Mouse (Mus musculus) heart, adult 2 months (tissue): ENCODE results near the gene Tubd1. TPM values are rescaled to one million over a fixed set of nuclear protein-coding genes. Genes with fewer than 3 reads are reported as not detected.

Experiments used
- DNase-seq, 2 experiments: peaks; one replicate each; pipeline ENCODE4 v3.0.0; 2021
- H3K27ac ChIP-seq: fragments of 200-600 bp; 2 replicates; pipeline ENCODE4 v1.8.1; 2022
- H3K27me3 ChIP-seq: fragments of 200-500 bp; 2 replicates; pipeline ENCODE4 v1.6.1; 2012; ENCODE audit warnings: mild to moderate bottlenecking, low read length, inconsistent platforms, mixed read lengths; ENCODE audit not compliant: control insufficient read depth, insufficient read depth
- H3K36me3 ChIP-seq: fragments of 200-500 bp; 2 replicates; pipeline ENCODE4 v1.6.1; 2012; ENCODE audit warnings: low read length, inconsistent platforms; ENCODE audit not compliant: control insufficient read depth, insufficient read depth
- H3K4me1 ChIP-seq: fragments of 200-500 bp; 2 replicates; pipeline ENCODE4 v1.6.1; 2011; ENCODE audit warnings: low read length; ENCODE audit not compliant: control insufficient read depth, insufficient read depth
- H3K4me3 ChIP-seq: fragments of 200-600 bp; 2 replicates; pipeline ENCODE4 v1.8.1; 2022
- H3K79me2 ChIP-seq: fragments of 200-500 bp; replicated peaks from 2 replicates; pipeline ENCODE4 v1.6.1; 2012; ENCODE audit warnings: mild to moderate bottlenecking, inconsistent platforms, low read length, moderate library complexity, mixed read lengths; ENCODE audit not compliant: control insufficient read depth, insufficient read depth
- H3K9ac ChIP-seq: fragments of 200-500 bp; 2 replicates; pipeline ENCODE4 v1.6.1; 2012; ENCODE audit warnings: low read depth, mild to moderate bottlenecking, control low read depth, inconsistent platforms, low read length, mixed read lengths
- CTCF ChIP-seq: fragments of 200-600 bp; IDR thresholded peaks from 2 replicates; pipeline ENCODE4 v1.8.1; 2022; ENCODE audit warnings: antibody characterized with exemption, mild to moderate bottlenecking, moderate library complexity
- EP300 ChIP-seq: fragments of 200-500 bp; IDR thresholded peaks from 2 replicates; pipeline ENCODE4 v1.6.1; 2011; ENCODE audit warnings: low read depth, low read length, control low read depth; ENCODE audit not compliant: insufficient read depth
- POLR2A ChIP-seq: fragments of 200-500 bp; IDR thresholded peaks from 2 replicates; pipeline ENCODE4 v1.6.1; 2011; ENCODE audit warnings: mild to moderate bottlenecking, low read depth, low read length, control low read depth; ENCODE audit not compliant: insufficient read depth
- WGBS: fragments of 180-500 bp; shearing (Covaris S2); methylation state at CpG from one replicate; pipeline ENCODE4 v1.1.7; 2018; 5-methylcytosine and 5-hydroxymethylcytosine counted together
- intact Hi-C: fragments of 180-260 bp; cut with DNase I; formaldehyde crosslinking; loops from one replicate; pipeline ENCODE4 v1.15.1; 2025
- polyA plus RNA-seq: library from polyadenylated mRNA; depleted of rRNA; stranded (reverse); fragments of >200 nt; gene quantifications from 2 replicates; pipeline ENCODE4 v1.2.3, GENCODE M21; 2012
- total RNA-seq, 2 experiments: library from RNA; stranded (reverse); gene quantifications; 2 replicates each; pipeline ENCODE4 v1.2.3; 2021

Tubd1 gene
- total and polyA plus RNA-seq, 3 experiments, result 4.7 to 6.2 (median 5.7) TPM

- WGBS, result 22% methylated on average over 3 of the region's 3 CpGs
- TF ChIP-seq CTCF, result no peak
- no peak for TF ChIP-seq EP300
- no peak for TF ChIP-seq POLR2A
- peak overlapping the region; percentile 13 for H3K27ac ChIP-seq
- H3K36me3 ChIP-seq, result peaks cover 5% of the 10 kb centered on the region
- H3K4me1 ChIP-seq, result peaks cover 3% of the 10 kb centered on the region; the same call in 1 of the 2 replicates
- H3K27me3 ChIP-seq, result no peaks in the 10 kb centered on the region
- intact Hi-C loops, result no loop called here
- H3K4me3 ChIP-seq, result no peak overlapping the region
- peak in 1 of 2 experiments; percentile 10 for DNase-seq
- H3K9ac ChIP-seq, result no peak overlapping the region
- no peaks in the 10 kb centered on the region for H3K79me2 ChIP-seq
Observed at GRCm38 (mm10) chr11:86592993-86593392, 48.2 kb downstream of the Tubd1 start.

- Histone ChIP-seq H3K27me3 (no peaks in the 10 kb centered on the region), H3K4me1 (peaks cover 3% of the 10 kb centered on the region; the same call in 1 of the 2 replicates), H3K79me2 (no peaks in the 10 kb centered on the region), H3K27ac (peak overlapping the region; percentile 13), H3K4me3 (no peak overlapping the region), H3K36me3 (peaks cover 5% of the 10 kb centered on the region), H3K9ac (no peak overlapping the region)
- no peak for TF ChIP-seq CTCF
- no peak for TF ChIP-seq EP300
- TF ChIP-seq POLR2A, result no peak
- DNase-seq, result no peak
- intact Hi-C loops, result no loop called here
- 77% methylated on average over 5 of the region's 5 CpGs for WGBS
Observed at GRCm38 (mm10) chr11:86593443-86593842, 48.7 kb downstream of the Tubd1 start.

GRCm38 (mm10) chr11:86594188-86594876, 49.5 kb downstream of the Tubd1 start:
- Histone ChIP-seq H3K27ac (no peak overlapping the region), H3K79me2 (no peaks in the 10 kb centered on the region), H3K9ac (no peak overlapping the region), H3K4me1 (peaks cover 3% of the 10 kb centered on the region; the same call in 1 of the 2 replicates), H3K36me3 (peaks cover 5% of the 10 kb centered on the region), H3K4me3 (no peak overlapping the region), H3K27me3 (no peaks in the 10 kb centered on the region)
- intact Hi-C loops, result no loop called here
- TF ChIP-seq CTCF (no peak), EP300 (no peak), POLR2A (no peak)
- no peak for DNase-seq
- 78% methylated on average over 6 of the region's 6 CpGs for WGBS

GRCm38 (mm10) chr11:86595366-86595765, 50.6 kb downstream of the Tubd1 start:
- no peak overlapping the region for H3K9ac ChIP-seq
- H3K4me1 ChIP-seq, result peaks cover 3% of the 10 kb centered on the region; the same call in 1 of the 2 replicates
- no peak for TF ChIP-seq CTCF
- no peak for TF ChIP-seq EP300
- no peak for TF ChIP-seq POLR2A
- no peak for DNase-seq
- no peak overlapping the region for H3K27ac ChIP-seq
- 97% methylated on average over 6 of the region's 6 CpGs for WGBS
- no peak overlapping the region for H3K4me3 ChIP-seq
- H3K36me3 ChIP-seq, result peaks cover 5% of the 10 kb centered on the region
- H3K79me2 ChIP-seq, result no peaks in the 10 kb centered on the region
- H3K27me3 ChIP-seq, result no peaks in the 10 kb centered on the region
- intact Hi-C loops, result no loop called here

GRCm38 (mm10) chr11:86596187-86596960, 51.6 kb downstream of the Tubd1 start:
- 79% methylated on average over 7 of the region's 7 CpGs for WGBS
- Histone ChIP-seq H3K27ac (no peak overlapping the region), H3K4me3 (no peak overlapping the region), H3K36me3 (peaks cover 5% of the 10 kb centered on the region), H3K4me1 (peaks cover 3% of the 10 kb centered on the region; the same call in 1 of the 2 replicates), H3K27me3 (no peaks in the 10 kb centered on the region), H3K9ac (no peak overlapping the region), H3K79me2 (no peaks in the 10 kb centered on the region)
- no peak for DNase-seq
- intact Hi-C loops, result no loop called here
- TF ChIP-seq CTCF (no peak), POLR2A (no peak), EP300 (no peak)

- no peak for DNase-seq
- H3K36me3 ChIP-seq, result peaks cover 5% of the 10 kb centered on the region
- H3K27me3 ChIP-seq, result no peaks in the 10 kb centered on the region
- intact Hi-C loops, result no loop called here
- no peaks in the 10 kb centered on the region for H3K79me2 ChIP-seq
- 89% methylated on average over 3 of the region's 3 CpGs for WGBS
- peaks cover 3% of the 10 kb centered on the region; the same call in 1 of the 2 replicates for H3K4me1 ChIP-seq
- H3K4me3 ChIP-seq, result no peak overlapping the region
- H3K9ac ChIP-seq, result no peak overlapping the region
- TF ChIP-seq POLR2A (no peak), CTCF (no peak), EP300 (no peak)
- H3K27ac ChIP-seq, result no peak overlapping the region
Observed at GRCm38 (mm10) chr11:86596976-86597375, 52.2 kb downstream of the Tubd1 start.
